Mouse (Mus musculus) G1E (cell line): ENCODE results near the gene Entpd7.

ENCODE experiments used
- CTCF ChIP-seq: IDR thresholded peaks from 2 replicates; pipeline ENCODE4 v1.5.1; 2012; ENCODE audit warnings: low read depth, low read length, inconsistent platforms, mixed read lengths
- GATA1 ChIP-seq: IDR thresholded peaks from 2 replicates; pipeline ENCODE4 v1.6.1; 2012; ENCODE audit warnings: borderline replicate concordance, low read length, inconsistent platforms, mixed read lengths

DNA sequence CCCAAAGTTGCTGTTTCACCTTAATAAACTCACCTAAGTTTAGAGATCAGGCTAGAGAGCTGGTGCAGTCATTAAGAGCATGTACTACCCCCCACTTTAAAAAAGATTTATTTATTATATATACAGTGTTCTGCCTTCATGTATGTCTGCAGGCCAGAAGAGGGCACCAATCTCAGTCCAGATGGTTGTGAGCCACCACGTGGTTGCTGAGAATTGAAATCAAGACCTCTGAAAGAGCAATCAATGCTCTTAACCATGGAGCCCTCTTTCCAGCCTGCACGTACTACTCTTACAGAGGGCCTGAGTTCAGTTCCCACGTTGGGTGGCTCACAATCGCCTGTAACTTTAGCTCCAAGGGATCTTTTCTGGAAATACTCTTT is 22.1 kb upstream of the Entpd7 start:
- TF ChIP-seq CTCF (no peak), GATA1 (no peak)
